Comparison of ENCODE assay signal across 10 mouse cellular contexts in the genomic region with DNA sequence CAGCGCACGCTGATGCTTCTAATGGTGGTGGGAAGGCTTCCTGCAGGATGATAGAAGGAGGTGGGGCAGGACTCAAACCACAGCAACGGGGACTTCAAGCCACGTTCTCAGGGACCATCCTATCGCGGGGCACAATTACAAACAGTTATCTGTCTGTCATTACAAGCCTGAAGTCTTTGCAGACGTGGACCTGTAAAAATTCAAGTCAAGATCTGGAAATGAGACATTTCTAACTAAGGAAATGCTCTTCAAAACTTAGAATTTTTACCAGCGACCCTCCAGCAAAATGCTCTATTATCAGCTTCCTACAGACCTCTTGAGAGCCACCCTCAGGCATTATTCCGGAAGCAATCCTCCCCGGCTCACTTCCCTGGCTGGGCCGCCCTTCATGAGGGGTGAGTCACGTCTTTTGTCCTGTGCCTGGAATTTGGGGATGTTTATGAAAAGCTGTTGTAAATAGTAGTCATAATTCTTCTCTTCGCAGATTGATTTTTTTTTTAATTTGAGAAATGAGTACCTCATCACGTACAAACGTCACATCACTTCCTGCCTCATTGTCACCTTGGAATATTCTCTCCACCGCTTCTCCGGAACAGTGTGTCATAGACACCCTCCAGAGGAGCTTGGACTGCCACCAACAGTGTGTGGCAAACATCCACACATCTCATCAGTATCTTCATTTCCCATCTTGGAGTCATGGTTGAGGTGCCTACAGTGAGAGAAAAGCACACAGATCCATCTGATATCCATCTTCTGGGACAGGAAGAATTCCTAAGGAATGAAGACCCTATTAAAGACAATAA. TPM values are rescaled to one million over a fixed set of nuclear protein-coding genes. Genes with fewer than 3 reads are reported as not detected.
DNase-seq lines count a peak whose midpoint lies in the region; ATAC-seq and TF ChIP-seq lines count a peak whose summit lies in the region.
"Had no signal": no experiment of that assay in that cellular context is flagged by ENCODE, and none has a peak within 500 bp of the region (broad histone marks: within the 10 kb centered on the region; RNA-seq: fewer than 3 reads in every experiment).

No protein-coding gene starts in this region.

- WGBS in heart, postnatal 0 days: 53% methylated on average over 17 of the region's 17 CpGs

- H3K36me3 ChIP-seq in heart, postnatal 0 days (replicated peaks; ENCODE audit: control insufficient read depth, insufficient read depth, low read length): no peaks in the 10 kb centered on the region
- H3K36me3 ChIP-seq: neural tube, embryonic 12.5 days had no signal

- 0 out of 2 replicates have a peak, but pooled peaks have one; percentile 46 for TF ChIP-seq EP300 in heart, postnatal 0 days (IDR thresholded peaks at IDR 0.05; ENCODE audit: low read depth)

- H3K4me3 ChIP-seq in layer of hippocampus, adult 2 months: no peak overlapping the region
- no peak overlapping the region for H3K4me3 ChIP-seq in heart, postnatal 0 days (ENCODE audit: low read depth, low read length)
- H3K4me3 ChIP-seq: neural tube, embryonic 12.5 days had no signal

- no peaks in the 10 kb centered on the region for H3K9me3 ChIP-seq in heart, postnatal 0 days (replicated peaks; ENCODE audit: control insufficient read depth, low read length)
- H3K9me3 ChIP-seq: neural tube, embryonic 12.5 days had no signal

- H3K27ac ChIP-seq in layer of hippocampus, adult 2 months: peak overlapping the region; percentile 15; the same call in 1 of the 2 replicates
- peak overlapping the region; percentile 39 for H3K27ac ChIP-seq in heart, postnatal 0 days (ENCODE audit: low read depth)
- H3K27ac ChIP-seq: neural tube, embryonic 12.5 days had no signal

- H3K4me2 ChIP-seq in heart, postnatal 0 days (ENCODE audit: low read depth, low read length): no peak overlapping the region
- H3K4me2 ChIP-seq: neural tube, embryonic 12.5 days had no signal

- TF ChIP-seq CTCF in layer of hippocampus, adult 2 months (conservative IDR thresholded peaks at IDR 0.05): no peak
- TF ChIP-seq CTCF in heart, postnatal 0 days (IDR thresholded peaks at IDR 0.05; ENCODE audit: low read depth): no peak

- peak; percentile 62 for ATAC-seq in heart, postnatal 0 days (ENCODE audit: insufficient read depth, low read depth)
- ATAC-seq in megakaryocyte progenitor cell, adult 5-6 weeks (replicated peaks; ENCODE audit: poor library complexity): peak; percentile 85
- no peak for ATAC-seq in CD4-positive, CD25-positive, alpha-beta regulatory T cell, adult 4 months
- ATAC-seq: hindbrain, embryonic 16.5 days had no signal

- no peaks in the 10 kb centered on the region for H3K27me3 ChIP-seq in heart, postnatal 0 days (ENCODE audit: control insufficient read depth, insufficient read depth, low read length)
- H3K27me3 ChIP-seq: neural tube, embryonic 12.5 days had no signal

- H3K4me1 ChIP-seq in heart, postnatal 0 days (ENCODE audit: control insufficient read depth, insufficient read depth): peaks cover 9% of the 10 kb centered on the region; the same call in 1 of the 2 replicates
- H3K4me1 ChIP-seq: neural tube, embryonic 12.5 days had no signal

- H3K9ac ChIP-seq in heart, postnatal 0 days (replicated peaks; ENCODE audit: low read depth, low read length): no peak overlapping the region
- H3K9ac ChIP-seq: neural tube, embryonic 12.5 days had no signal

- no peak for DNase-seq in layer of hippocampus, adult 2 months (ENCODE audit: low spot score in 2 of 2)
- no peak for DNase-seq in layer of hippocampus, adult 8-10 months (ENCODE audit: low spot score in 2 of 2)
- peak; percentile 50 for DNase-seq in heart, postnatal 0 days (ENCODE audit: low spot score)
- DNase-seq in liver (peak; percentile 31), adipocyte (ENCODE audit: low spot score) (no peak)
- no peak for DNase-seq in thymus, postnatal 4 days

RNA-seq across cellular contexts. Expression of a gene that starts 23.6 kb away (rescaled TPM):
- total RNA-seq in layer of hippocampus, adult 2 months (2021): 1 to 10 TPM; 7.7 to 8.0 TPM
- 10 to 100 TPM in 1 of 4 experiments, 1 to 10 TPM in 3; 7.9 to 11.4 (median 9.6) TPM for total RNA-seq in layer of hippocampus, adult 8-10 months (2022)
- total RNA-seq in heart, postnatal 0 days (2014; rRNA removed; ENCODE audit: low replicate concordance): 0.35 and 3.5 TPM in 2 replicates
- polyA plus RNA-seq in heart, postnatal 0 days (2015; fragmentation: Nextera tagmentation; extraction: Ambion mirVana): 3.1 and 4.7 TPM in 2 replicates
- total RNA-seq in megakaryocyte progenitor cell, adult 5-6 weeks (2015): 3.9 and 4.5 TPM in 2 replicates
- 1.6 and 3.9 TPM in 2 replicates for total RNA-seq in megakaryocyte progenitor cell, adult 5-6 weeks (2017)
- 10 to 100 TPM; 18.2 to 23.6 TPM for polyA plus RNA-seq in CD4-positive, CD25-positive, alpha-beta regulatory T cell, adult 4 months (2017; shearing (Covaris generic))

RNA-seq across cellular contexts. Expression of a gene that starts 38.9 kb away (rescaled TPM):
- 10 to 100 TPM; 32.5 to 36.0 TPM for total RNA-seq in layer of hippocampus, adult 2 months (2021)
- total RNA-seq in layer of hippocampus, adult 8-10 months (2022): 10 to 100 TPM; 27.7 to 34.9 (median 33.8) TPM
- 59.9 and 101 TPM in 2 replicates for total RNA-seq in heart, postnatal 0 days (2014; rRNA removed; ENCODE audit: low replicate concordance)
- polyA plus RNA-seq in heart, postnatal 0 days (2015; fragmentation: Nextera tagmentation; extraction: Ambion mirVana): 151 and 165 TPM in 2 replicates
- 0.62 and 2.8 TPM in 2 replicates for total RNA-seq in megakaryocyte progenitor cell, adult 5-6 weeks (2015)
- total RNA-seq in megakaryocyte progenitor cell, adult 5-6 weeks (2017): 0.51 and 3.7 TPM in 2 replicates
- polyA plus RNA-seq in CD4-positive, CD25-positive, alpha-beta regulatory T cell, adult 4 months (2017; shearing (Covaris generic)): 1 to 10 TPM; 5.2 TPM

RNA-seq across cellular contexts. Expression of a gene that starts 58.0 kb away (rescaled TPM):
- 100 to 1,000 TPM; 143 to 148 TPM for total RNA-seq in layer of hippocampus, adult 2 months (2021)
- 100 to 1,000 TPM; 124 to 149 (median 128) TPM for total RNA-seq in layer of hippocampus, adult 8-10 months (2022)
- total RNA-seq in heart, postnatal 0 days (2014; rRNA removed; ENCODE audit: low replicate concordance): 116 and 247 TPM in 2 replicates
- 312 and 325 TPM in 2 replicates for polyA plus RNA-seq in heart, postnatal 0 days (2015; fragmentation: Nextera tagmentation; extraction: Ambion mirVana)
- total RNA-seq in megakaryocyte progenitor cell, adult 5-6 weeks (2015): 194 and 211 TPM in 2 replicates
- total RNA-seq in megakaryocyte progenitor cell, adult 5-6 weeks (2017): 141 and 205 TPM in 2 replicates
- polyA plus RNA-seq in CD4-positive, CD25-positive, alpha-beta regulatory T cell, adult 4 months (2017; shearing (Covaris generic)): 100 to 1,000 TPM; 179 to 537 TPM

Comparison
In these comparisons a context has a peak if more than half of its experiments do, and no peak if none do; other contexts are left out.
1. DNase-seq: peak in heart, postnatal 0 days (single experiment) and liver (single experiment); none in layer of hippocampus, adult 2 months (0 of 2), layer of hippocampus, adult 8-10 months (0 of 2), thymus, postnatal 4 days (single experiment) and adipocyte (single experiment).
2. RNA of a gene that starts 38.9 kb away (total RNA-seq): 59.9 to 101 TPM in heart, postnatal 0 days, 32.5 to 36.0 TPM in layer of hippocampus, adult 2 months and 27.7 to 34.9 TPM in layer of hippocampus, adult 8-10 months; 0.51 to 3.7 TPM in megakaryocyte progenitor cell, adult 5-6 weeks; every median in the first group is over 4 times any median in the second.